Mouse (Mus musculus) urinary bladder, postnatal 14 days (tissue): ENCODE results near the gene Dhx32.
A peak's percentile ranks its signal among the peaks of the same experiment; 100 is the strongest.

ENCODE experiments used
- DNase-seq: peaks from one replicate; pipeline ENCODE4 v3.0.0; 2021; ENCODE audit warnings: low spot score

Dhx32 gene

DNA sequence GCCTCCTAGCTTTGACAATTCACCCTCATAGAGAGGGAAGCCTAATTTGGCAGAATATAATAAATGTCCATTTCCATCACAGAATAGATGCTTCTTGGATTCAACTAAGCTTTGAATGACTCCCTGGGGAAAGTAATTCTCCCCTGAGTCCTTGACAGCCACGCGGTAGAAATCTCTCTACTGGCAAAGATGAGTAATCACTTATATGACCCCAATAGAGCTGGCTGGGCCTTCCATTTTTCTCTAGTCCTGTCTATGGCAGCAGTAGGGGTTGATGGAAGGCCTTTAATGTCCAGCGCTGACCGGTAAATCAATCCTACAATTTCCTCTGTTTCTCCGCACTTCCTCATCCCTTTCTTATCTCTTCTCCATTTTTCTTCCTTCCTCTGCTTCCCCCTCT lies 7.3 kb downstream of the Dhx32 start:
- DNase-seq, result no peak

DNA sequence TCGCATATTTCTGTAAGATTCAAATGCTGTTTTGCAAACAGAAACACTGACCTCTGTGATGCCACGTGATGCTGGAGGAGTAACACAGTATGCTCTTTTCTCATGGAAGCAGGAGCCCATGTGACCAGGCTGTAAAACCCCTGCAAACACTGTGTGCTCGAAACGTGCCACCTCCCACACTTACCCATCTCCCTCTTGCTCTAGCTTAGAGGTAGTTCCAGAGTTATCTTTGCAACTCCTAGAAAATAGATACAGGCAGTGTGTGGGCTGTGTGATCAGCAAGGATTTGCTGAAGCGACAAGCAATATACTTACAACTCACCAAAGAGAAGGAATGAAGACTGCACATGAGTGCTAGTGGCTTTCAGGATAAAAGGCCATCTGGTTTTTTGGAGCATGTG lies 14.0 kb downstream of the Dhx32 start:
- no peak for DNase-seq

DNA sequence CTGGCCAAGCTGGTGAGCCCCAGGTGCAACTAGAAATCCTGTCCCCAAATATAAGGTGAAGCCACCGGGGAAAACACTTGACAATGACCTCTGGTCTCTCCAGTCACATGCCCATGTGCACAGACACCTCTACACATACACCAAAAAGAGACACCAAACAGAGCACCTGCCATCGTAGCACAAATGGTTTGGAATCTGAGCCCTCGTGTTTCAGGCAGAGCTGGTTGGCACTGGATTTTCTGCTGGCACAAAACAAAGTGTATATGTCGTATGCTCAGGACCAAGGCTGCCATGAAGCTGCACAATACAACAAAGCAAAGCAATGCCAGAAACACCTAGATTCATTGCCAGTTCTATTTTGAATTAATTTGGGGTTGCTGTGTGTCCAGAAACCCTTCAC lies 14.5 kb downstream of the Dhx32 start:
- no peak for DNase-seq

DNA sequence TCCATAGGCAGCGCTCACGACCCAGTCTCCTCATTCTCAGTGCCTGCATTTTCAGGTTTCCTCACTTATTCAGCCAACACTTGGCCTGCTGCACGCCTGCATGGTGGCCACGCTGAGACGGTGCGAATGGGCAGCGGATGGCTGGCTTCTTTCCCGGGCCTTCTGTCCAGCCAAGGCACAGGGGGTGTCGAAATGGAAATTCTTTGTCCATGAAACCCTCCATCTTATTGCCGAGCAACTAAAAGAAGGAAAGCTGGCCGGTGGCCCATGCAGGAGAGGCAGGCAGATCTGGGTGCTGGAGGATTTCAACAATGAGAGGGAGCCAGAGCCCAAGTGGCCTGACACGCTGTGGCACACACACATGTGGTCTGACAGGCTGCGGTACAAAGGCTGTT lies 16.7 kb downstream of the Dhx32 start:
- peak; percentile 46 for DNase-seq

DNA sequence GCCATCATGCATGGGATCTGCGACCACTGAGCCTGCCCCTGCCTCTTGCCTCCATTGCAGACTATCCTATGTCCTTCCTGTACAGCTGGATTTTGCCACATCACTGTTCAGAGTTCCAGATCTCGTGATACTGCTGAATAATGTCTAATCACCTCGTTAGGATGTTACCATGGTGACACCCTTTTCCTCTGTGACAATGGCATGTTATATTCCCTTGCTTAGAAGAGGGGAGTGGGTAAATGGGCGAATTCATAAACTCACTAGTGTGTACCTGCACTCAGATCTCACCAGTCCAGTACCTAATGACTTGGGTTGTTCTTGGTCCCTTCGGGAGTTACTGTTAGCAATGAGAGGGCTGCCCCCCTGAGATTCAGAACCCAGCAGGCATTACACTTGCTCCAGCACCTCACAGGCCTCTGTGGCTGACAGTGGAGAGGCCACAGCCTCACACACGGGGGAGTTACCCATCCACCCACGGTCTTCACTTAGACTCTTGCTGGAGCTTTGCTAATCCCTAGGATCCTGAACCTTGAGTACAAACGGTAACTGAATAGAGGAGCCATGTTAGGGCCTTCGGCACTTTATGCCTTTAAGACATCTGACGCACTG lies 17.2 kb downstream of the Dhx32 start:
- DNase-seq, result no peak

DNA sequence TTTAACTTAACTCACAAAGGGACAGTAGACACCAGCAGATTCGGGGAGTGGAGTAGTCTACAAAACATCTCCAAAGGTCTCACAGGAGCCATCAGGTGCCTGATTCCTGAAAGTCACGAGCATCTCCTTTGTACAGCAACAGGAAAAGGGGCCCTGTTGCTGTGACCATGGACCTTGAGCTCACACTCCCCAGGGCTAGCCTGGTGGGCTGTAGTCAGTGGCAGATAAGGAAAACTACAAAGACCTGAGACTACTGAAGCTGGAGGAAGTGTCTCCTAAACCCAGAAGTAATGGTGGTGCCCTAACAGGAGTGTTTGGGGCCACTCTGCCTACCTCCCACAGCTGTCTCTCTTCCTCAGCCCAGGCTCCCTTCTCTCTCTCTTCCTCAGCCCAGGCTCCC lies 18.1 kb downstream of the Dhx32 start:
- DNase-seq, result no peak

DNA sequence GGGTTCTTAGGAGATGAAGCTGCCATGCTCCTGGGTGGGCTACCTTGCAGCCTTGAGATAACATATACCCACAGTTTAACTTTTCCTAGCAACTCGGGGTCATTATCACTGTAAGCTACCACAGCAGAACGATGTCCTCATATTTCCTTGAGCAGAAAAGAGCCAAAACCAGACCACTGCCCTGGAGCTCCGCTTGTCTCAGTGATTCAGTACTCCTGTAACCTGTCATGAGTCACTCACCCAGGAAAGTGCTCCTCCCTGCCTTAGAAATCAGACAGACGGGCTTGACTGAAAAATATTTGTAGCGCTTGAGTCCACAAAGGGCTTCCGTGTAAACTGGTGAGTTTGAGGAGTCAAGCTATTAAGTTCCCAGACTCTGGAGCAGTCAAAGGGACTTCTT lies 19.8 kb downstream of the Dhx32 start:
- DNase-seq, result peak; percentile 23

DNA sequence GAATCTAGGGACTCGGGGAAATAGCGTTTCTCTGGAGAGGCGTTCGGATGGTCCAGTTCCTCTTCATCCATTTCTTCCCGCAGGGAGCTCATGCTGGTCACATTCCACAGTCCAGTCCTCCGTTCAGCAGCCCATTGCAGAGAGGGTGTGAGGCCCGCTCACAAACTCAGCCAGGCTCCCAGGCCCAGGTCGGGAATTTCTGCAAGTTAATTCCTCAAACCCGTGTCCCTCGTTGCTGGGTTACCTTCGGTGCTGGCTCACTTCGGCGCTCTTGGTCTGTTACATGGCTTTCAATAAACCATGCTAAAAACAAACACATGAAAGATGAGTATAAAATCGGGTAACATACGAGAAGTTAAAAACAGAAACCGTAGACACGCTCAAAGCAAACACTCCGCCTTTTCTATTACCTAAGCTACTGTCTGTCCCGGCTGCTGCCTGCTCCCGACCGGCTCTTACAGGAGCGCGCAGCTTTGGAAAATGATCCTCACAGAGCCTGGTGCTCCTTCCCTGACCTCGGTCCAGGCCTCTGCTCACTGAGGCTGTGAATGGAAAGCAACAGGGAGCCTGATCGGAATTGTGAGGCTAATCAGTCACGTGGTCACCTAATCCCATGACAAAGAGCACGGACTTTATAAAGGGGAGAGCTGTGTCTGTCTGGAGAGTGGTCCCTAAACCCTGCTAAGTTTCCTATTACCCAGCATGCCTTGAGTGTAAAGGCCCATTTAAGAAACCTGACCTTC lies 22.7 kb downstream of the Dhx32 start:
- no peak for DNase-seq

DNA sequence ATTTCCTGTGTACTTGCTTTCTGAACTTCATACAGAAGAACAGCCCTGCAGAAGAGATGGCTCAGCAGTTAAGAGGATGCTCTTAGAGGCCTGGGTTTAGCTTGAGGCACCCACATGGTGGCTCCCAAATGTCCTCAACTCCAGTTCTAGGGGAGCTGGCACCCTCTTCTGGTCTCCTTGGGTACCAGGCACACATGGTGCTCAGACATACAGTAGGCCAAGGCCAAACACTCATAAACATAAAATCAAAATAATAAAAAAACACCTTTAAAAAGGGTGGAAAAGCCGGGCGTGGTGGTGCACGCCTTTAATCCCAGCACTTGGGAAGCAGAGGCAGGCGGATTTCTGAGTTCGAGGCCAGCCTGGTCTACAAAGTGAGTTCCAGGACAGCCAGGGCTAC lies 23.8 kb downstream of the Dhx32 start:
- DNase-seq, result no peak

DNA sequence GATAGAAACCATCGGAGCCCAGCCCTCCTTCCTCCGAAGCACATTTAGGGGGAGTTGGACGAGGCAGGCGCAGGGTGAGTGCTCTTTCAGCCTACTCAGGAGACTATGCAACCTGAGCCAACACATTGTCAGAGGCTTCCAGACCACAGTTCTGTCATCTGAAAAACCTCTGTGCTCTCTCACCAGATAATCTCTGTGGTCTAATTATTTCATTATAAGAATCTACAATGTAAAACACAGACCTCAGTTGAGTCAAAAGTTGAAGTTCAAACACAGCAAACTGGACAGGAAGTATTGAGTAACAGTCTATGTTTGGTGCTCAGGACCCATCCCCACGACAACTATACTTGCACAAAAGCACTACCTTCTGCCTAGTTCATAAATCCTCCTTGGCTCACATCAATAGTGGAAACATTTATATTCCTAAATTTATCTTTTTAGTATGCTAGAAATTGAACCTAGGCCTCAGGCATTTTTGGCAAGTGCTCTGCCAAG lies 24.5 kb downstream of the Dhx32 start:
- DNase-seq, result no peak

DNA sequence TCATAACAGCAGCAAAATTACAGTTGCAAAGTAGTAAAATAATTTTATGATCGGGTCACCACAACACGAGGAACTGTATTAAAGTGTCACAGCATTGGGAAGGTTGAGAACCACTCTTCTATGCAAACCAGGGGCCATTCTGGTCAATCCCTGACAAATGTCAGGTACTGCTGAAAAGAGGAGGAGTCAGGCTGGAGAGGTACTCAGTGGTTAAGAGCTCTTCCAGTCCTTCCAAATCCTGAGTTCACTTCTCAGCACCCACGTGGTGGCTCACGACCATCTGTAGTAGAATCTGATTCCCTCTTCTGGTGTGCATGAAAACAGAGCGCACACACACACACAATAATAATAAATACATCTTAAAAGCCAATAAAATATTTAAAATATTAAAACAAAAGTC lies 31.4 kb downstream of the Dhx32 start:
- no peak for DNase-seq

DNA sequence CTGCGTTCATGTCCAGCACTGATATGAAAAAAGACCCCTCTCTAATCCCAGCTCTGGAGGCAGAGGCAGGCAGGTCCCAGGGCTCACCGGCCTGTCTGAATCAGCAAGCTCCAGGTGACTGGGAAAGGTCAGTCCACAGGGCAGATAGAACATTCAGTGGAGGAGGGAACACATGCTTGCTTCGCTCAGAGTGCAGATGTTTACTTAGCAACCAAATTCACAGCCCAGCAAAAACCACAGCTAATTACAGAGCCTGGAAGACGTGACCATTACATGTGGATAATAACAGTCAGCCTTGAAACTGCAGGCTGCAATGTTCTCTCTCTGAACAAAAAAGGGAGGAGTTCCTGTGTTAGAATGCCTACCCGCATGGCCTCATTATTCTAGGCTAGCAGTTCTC lies 31.9 kb downstream of the Dhx32 start:
- DNase-seq, result no peak

DNA sequence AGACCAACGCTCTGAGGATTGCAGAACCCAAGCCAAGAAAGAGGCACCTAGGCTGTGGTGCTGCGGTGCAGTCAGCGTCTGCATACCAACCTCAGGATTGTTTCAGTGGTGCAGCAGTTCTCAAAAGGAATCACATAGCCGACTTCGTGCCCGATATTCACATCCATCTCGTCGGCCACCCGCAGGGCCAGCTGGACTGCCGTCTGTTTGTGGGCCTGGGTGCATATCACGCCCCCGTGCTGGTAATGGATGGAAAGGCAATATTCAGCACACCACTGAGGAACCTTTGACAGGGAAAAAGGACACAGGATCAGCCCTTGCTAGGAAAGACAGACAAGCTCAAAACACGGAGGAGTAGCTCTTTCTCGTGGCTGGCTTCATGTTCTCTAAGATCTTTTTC lies 33.8 kb downstream of the Dhx32 start:
- DNase-seq, result no peak

DNA sequence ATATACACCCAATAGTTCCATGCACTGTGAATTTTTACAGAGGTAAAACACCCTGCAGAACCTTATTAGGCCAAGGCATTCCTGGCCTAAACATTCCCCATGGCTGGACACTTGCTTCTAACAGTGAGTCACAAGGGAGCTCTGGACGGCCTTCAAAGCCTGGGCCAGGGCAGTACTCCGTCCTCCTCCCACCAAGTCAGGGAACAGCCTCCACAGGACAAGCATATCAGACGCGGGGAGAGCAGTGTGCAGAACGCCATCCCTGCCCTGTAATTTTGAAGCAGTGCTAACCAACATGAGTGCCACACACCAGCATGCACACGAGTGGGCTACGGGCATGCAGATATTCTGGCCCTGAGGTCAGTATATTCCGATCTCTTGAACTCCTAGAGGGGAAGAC lies 35.2 kb downstream of the Dhx32 start:
- peak; percentile 32 for DNase-seq

DNA sequence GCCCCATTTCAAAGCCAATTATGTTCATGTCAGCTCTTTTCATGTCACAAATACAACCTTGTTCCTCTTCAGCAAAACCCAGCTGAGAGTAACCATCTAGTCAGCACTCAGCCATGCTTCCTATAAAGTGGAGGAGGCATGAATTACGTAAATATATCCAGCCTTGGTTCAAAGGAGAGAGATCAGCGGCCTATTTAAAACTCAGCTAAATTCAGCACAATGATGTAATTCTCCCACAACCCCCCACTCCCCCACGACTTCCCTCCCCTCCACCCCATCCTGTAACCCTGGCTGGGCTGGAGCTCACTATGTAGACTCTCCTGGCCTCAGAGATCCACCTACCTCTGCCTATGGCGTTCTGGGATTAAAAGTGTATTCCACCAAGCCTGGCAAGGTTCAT lies 37.8 kb downstream of the Dhx32 start:
- DNase-seq, result no peak

DNA sequence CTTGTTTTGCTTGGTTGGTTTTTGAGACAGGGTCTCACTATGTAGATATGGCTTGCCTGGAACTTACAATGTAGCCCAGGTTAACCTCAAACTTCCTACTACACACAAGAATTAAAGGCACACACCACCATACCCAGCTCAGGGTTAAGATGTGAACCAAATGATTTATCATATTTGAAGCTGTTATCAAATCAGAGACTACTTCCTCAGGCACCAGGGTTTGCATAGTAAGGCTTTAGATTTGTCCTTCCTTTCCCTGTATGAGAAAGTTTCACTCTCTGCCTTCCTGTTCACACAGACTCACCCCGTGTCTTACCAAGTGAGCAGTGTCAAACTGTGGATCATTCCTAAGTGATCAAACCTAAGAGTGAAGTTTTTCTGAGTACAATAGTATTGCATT lies 38.3 kb downstream of the Dhx32 start:
- no peak for DNase-seq

DNA sequence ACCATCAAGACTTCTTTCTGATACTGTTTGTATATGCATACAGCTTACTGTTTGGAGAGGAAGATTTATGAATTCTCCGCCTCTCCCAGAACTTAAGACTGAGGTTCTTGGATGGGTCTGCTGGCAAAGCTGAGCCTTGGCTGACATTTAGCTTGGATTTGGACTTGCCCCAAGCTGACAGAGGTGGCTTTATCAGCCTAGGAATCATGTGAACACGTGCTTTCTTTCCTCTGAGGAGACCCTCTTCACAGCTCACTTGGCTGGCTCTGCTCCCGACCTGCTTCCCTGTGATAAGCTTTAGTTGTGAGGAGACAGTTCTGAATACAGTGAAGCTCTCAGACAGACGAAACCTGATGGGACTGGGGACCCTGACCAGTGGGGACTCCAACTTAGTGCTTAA lies 38.9 kb downstream of the Dhx32 start:
- DNase-seq, result no peak

DNA sequence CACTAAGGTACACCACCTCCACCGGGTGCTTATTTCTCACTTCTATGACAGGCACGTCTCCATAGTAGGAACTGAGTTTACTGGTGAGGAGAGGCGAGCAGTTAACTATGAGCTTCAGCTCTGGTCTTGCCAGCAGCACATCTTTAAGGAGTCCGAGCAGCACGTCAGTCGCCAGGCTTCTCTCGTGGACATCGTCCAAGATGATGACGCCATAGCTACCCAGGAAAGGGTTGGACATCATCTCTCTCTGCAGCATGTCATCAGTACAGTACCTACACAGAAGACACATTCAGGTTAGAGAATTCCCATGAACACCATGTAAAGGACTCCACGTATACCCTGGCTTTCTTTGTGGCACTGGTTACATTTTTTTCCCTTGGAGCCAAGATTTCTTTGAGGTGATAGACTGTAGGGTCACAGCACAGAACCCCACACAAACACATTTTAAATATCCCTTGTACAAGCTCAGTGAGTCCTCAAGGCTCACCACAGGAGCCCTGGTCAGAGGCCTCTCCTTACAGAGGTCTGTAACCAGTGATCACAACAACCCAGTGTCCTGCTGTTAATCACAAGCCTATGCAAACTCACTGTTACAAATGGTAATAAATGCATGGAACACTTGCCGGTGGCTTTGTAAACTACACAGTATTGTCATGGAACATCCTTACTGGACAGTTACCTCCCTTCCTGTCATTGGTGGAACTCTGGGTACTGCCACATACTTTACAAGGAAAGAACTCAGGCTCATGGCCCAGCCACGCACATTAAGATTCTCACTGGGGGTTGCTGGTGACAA lies 39.8 kb downstream of the Dhx32 start:
- no peak for DNase-seq

DNA sequence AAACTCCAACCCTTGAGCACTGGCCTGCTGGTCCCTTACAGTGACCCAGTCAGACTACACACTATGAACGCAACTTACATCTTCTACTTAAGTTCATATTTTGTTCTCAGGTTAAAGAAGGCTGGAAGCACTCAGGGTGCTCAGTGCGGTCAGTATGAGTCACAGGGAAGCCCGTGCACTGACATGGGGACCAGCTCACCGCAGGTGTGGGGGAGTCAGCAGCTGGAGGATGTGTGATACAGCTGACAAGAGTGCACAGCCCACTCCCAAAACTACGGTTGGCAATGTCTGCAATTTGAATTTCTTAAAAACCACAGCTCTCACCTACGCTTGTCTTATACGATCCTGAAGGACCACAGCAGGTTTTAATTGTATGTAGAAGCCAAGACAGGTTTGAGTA lies 42.0 kb downstream of the Dhx32 start:
- no peak for DNase-seq

DNA sequence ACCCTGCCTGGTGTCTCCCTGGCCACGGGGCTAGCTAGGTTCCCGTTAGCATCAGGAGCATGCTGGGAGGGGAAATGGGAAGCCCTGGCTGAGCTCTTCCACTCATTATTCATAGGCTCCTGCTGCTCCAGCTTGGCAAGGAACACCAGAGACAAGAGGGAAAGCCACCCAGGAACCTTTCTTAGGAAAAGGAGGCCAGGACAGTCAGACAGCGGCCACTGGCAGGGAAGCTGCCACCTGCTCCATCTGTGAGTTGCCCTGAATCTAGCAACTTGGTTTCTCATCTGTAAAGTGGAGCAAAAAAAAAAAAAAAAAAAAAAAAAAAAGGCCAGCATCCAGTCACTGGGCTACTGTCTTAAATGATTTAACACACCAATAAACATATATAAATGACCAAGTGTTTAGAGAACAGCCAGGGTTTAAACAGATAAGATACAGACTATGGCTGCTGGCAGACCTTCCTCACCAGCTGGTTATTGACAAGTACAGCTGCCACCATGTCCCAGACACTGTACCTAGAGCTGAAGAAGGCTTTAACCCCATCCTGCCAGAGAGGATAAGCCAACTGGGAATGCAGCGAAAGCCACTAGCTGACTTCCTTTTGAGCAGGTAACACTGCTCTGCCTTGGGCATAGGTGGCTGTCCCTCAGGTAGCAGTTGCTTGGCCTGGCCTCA lies 50.4 kb downstream of the Dhx32 start:
- no peak for DNase-seq

DNA sequence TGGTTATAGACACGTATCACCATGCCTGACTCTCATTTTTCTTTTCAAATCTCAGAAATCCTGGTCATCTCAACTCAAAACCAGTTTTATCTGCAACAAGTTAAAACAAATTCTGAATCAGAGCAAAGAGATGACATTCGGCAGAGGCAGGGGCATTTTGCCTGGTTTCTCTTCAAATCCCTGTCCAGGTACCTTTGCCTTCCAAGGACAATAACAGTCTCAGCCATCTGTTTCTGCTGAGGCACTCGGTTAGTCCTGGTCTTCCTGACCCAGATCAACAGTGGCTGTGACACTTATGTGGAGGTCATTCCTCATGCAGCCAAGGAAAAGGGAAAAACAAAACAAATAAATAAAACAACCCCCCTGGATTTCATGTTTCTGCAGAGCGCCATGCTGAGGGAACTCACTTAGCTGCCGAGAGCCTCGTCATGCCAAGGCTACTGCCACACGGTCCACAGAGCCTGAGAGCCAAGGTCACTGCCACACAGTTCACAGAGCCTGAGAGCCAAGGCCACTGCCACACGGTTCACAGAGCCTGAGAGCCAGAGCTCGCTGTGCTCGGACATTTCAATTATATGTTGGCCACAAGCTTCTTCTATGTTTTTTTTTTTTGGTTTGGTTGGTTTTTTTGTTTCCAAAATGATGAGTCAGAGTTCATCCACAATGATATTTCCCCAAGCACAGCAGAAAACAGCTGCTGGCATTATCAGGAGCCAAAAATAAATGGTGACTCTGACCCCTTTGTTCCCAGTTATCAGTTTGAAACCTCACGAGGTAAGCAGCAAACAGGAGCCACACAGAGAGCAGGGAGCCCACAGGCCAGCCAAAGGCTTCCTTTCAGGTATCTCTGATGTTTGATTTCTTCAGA lies 52.0 kb downstream of the Dhx32 start:
- no peak for DNase-seq

DNA sequence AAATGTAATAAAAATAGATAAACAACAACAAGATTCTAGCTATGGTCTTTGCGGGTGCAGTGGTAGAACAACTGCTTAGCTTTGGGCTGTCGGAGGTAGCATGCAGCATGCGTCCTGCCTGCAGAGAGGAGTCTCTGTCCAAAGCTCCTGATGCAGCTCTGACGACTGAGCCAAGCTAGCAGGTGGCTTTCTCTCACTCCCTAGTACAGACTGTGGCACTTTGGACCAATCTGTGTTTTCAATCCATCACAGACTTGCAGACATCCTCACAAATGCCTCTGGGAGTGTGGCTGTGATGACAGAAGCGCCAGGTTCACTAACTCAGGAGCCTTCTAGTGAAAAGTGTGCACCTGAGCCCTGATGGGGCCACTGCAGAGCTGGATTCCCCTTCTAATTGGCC lies 53.2 kb downstream of the Dhx32 start:
- DNase-seq, result no peak
